Mouse (Mus musculus) heart, embryonic 15.5 days (tissue): ENCODE measurements around the gene Pigq. TPM values are rescaled to one million over a fixed set of nuclear protein-coding genes. Genes with fewer than 3 reads are reported as not detected.

Experiments
- ATAC-seq: fragments of 200-750 bp; cut with Nextera tagmentation; replicated peaks from 2 replicates; pipeline ENCODE4 v1.8.0; 2017; ENCODE audit warnings: low read depth, moderate TSS enrichment; ENCODE audit not compliant: insufficient number of reproducible peaks, insufficient read depth, low FRiP score
- H3K27ac ChIP-seq: fragments of 300-500 bp; sonication (generic); 2 replicates; pipeline ENCODE4 v1.5.1; 2015; ENCODE audit warnings: mild to moderate bottlenecking, inconsistent platforms
- H3K27me3 ChIP-seq: fragments of 300-500 bp; sonication (generic); 2 replicates; pipeline ENCODE4 v1.6.1; 2015; ENCODE audit warnings: inconsistent platforms
- H3K36me3 ChIP-seq: fragments of 300-500 bp; sonication (generic); 2 replicates; pipeline ENCODE4 v1.6.1; 2015; ENCODE audit warnings: mild to moderate bottlenecking, inconsistent platforms
- H3K4me1 ChIP-seq: fragments of 300-500 bp; sonication (generic); replicated peaks from 2 replicates; pipeline ENCODE4 v1.6.1; 2015; ENCODE audit warnings: inconsistent platforms
- H3K4me2 ChIP-seq: fragments of 300-500 bp; sonication (generic); 2 replicates; pipeline ENCODE4 v1.6.1; 2015; ENCODE audit warnings: inconsistent platforms, mild to moderate bottlenecking, moderate library complexity
- H3K4me3 ChIP-seq: fragments of 300-500 bp; sonication (generic); 2 replicates; pipeline ENCODE4 v1.5.1; 2015; ENCODE audit warnings: mild to moderate bottlenecking, inconsistent platforms
- H3K9ac ChIP-seq: fragments of 300-500 bp; sonication (generic); 2 replicates; pipeline ENCODE4 v1.6.1; 2015; ENCODE audit warnings: mild to moderate bottlenecking, inconsistent platforms
- H3K9me3 ChIP-seq: fragments of 300-500 bp; sonication (generic); replicated peaks from 2 replicates; pipeline ENCODE4 v1.6.1; 2016; ENCODE audit warnings: inconsistent platforms
- WGBS: fragments of 180-500 bp; shearing (Covaris S2); methylation state at CpG from one replicate; pipeline ENCODE4 v1.1.7; 2015; ENCODE audit warnings: mixed read lengths; 5-methylcytosine and 5-hydroxymethylcytosine counted together
- polyA plus RNA-seq: library from polyadenylated mRNA; unstranded; fragments of >200 nt; fragmentation: Nextera tagmentation; extraction: Ambion mirVana; gene quantifications from 2 replicates; pipeline ENCODE4 v1.2.1, GENCODE M21; 2015

The Pigq gene
- polyA plus RNA-seq, 1 experiment from 2014 or later, result 52.9 TPM

DNA sequence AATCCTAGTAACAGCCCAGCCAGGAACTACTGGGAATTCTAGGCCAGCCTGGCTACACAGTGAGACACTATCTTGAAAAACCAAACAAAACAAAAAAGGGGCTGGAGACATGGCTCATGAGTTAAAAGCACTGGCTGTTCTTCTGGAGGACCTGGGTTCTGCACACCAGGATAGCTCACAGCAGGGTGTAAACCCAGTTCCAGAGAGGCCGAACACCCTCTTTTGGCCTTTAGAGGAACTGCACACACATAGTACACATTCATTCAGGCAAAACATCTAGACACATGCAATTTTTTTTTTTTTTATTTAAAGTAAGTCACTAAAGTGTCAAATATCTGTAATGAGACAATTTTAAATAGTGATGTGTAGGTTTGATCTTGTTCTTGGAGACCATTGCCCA is 44.5 kb downstream of the Pigq start:
- H3K9me3 ChIP-seq, result no peaks in the 10 kb centered on the region
- peaks cover 5% of the 10 kb centered on the region; the same call in 1 of the 2 replicates for H3K36me3 ChIP-seq
- 81% methylated on average over 1 of the region's 1 CpGs for WGBS
- H3K4me1 ChIP-seq, result 0 out of 2 replicates have a peak, but pooled peaks cover 8% of the 10 kb centered on the region
- H3K9ac ChIP-seq, result no peak overlapping the region
- H3K4me2 ChIP-seq, result no peak overlapping the region
- no peak overlapping the region for H3K4me3 ChIP-seq
- H3K27me3 ChIP-seq, result no peaks in the 10 kb centered on the region
- ATAC-seq, result no peak
- H3K27ac ChIP-seq, result no peak overlapping the region

GRCm38 (mm10) chr17:25895891-25896290 is 48.8 kb downstream of the Pigq start:
- Histone ChIP-seq H3K4me3 (no peak overlapping the region), H3K9me3 (no peaks in the 10 kb centered on the region), H3K36me3 (peaks cover 4% of the 10 kb centered on the region; the same call in 1 of the 2 replicates), H3K27me3 (no peaks in the 10 kb centered on the region), H3K9ac (no peak overlapping the region), H3K4me2 (no peak overlapping the region), H3K4me1 (peaks cover 12% of the 10 kb centered on the region; the same call in 1 of the 2 replicates), H3K27ac (no peak overlapping the region)
- no peak for ATAC-seq
- 57% methylated on average over 12 of the region's 12 CpGs for WGBS

DNA sequence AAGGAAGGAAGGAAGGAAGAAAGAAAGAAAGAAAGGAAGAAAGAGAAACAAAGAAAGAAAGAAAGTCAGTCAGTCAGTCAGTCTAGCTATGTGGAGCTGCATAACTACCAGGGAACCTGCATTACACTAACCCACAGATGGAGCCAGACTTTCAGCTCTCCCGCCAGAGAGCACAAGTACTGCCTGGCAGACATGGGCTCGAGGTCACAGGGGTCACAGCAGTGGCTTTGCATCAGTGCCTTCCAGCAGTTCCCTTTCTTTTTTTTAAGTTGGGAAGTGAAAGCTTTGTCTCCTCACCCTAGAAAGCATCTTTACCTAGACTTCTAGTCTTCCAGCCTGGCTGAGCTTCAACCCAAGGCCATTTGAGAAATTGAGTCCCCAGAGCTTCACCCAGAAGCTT is 49.3 kb downstream of the Pigq start:
- Histone ChIP-seq H3K4me2 (no peak overlapping the region), H3K27me3 (no peaks in the 10 kb centered on the region), H3K4me3 (no peak overlapping the region), H3K9ac (no peak overlapping the region), H3K27ac (no peak overlapping the region), H3K4me1 (peaks cover 12% of the 10 kb centered on the region; the same call in 1 of the 2 replicates), H3K36me3 (no peaks in the 10 kb centered on the region), H3K9me3 (no peaks in the 10 kb centered on the region)
- 35% methylated on average over 2 of the region's 2 CpGs for WGBS
- no peak for ATAC-seq

GRCm38 (mm10) chr17:25893975-25894617 is 50.6 kb downstream of the Pigq start:
- WGBS, result 28% methylated on average over 2 of the region's 2 CpGs
- Histone ChIP-seq H3K9me3 (no peaks in the 10 kb centered on the region), H3K9ac (no peak overlapping the region), H3K27ac (no peak overlapping the region; the same call in 1 of the 2 replicates), H3K4me3 (no peak overlapping the region), H3K4me1 (peaks cover 12% of the 10 kb centered on the region; the same call in 1 of the 2 replicates), H3K4me2 (no peak overlapping the region), H3K27me3 (no peaks in the 10 kb centered on the region), H3K36me3 (peaks cover 8% of the 10 kb centered on the region; the same call in 1 of the 2 replicates)
- ATAC-seq, result peak; percentile 50; the same call in 1 of the 2 replicates

GRCm38 (mm10) chr17:25888837-25889236 is 55.9 kb downstream of the Pigq start:
- Histone ChIP-seq H3K9ac (no peak overlapping the region), H3K4me1 (no peaks in the 10 kb centered on the region), H3K27me3 (no peaks in the 10 kb centered on the region), H3K4me2 (no peak overlapping the region), H3K4me3 (no peak overlapping the region), H3K36me3 (peaks cover 29% of the 10 kb centered on the region), H3K9me3 (no peaks in the 10 kb centered on the region), H3K27ac (no peak overlapping the region)
- ATAC-seq, result no peak
- 80% methylated on average over 3 of the region's 3 CpGs for WGBS

DNA sequence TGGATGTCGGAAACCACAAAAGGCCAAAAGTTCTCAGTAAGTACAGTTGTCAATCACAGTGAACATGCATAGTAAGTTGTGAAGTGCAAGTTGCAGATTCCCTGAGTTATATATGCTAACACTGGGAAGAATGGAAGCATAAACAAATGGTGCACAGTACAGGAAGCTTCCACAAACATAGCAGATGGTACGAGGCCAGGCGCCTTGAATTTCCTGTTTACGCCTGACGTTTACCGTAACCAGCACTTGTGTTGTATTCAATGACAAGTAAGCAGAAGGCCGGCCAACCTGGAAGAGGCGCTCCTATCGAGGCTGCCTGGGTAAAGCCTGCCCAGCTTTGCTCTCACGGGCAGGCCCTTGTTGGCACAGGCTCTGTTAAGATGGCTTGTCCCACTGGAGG is 57.3 kb downstream of the Pigq start:
- Histone ChIP-seq H3K4me3 (no peak overlapping the region), H3K27ac (no peak overlapping the region), H3K9ac (no peak overlapping the region), H3K36me3 (peaks cover 41% of the 10 kb centered on the region), H3K4me2 (no peak overlapping the region), H3K4me1 (no peaks in the 10 kb centered on the region), H3K27me3 (no peaks in the 10 kb centered on the region), H3K9me3 (no peaks in the 10 kb centered on the region)
- 82% methylated on average over 10 of the region's 10 CpGs for WGBS
- ATAC-seq, result no peak

- H3K4me2 ChIP-seq, result no peak overlapping the region
- H3K9ac ChIP-seq, result no peak overlapping the region
- peaks cover 45% of the 10 kb centered on the region for H3K36me3 ChIP-seq
- H3K27me3 ChIP-seq, result no peaks in the 10 kb centered on the region
- ATAC-seq, result no peak
- H3K9me3 ChIP-seq, result no peaks in the 10 kb centered on the region
- H3K4me3 ChIP-seq, result no peak overlapping the region
- H3K4me1 ChIP-seq, result no peaks in the 10 kb centered on the region
- no peak overlapping the region for H3K27ac ChIP-seq
Measured at GRCm38 (mm10) chr17:25886806-25887205, 57.9 kb downstream of the Pigq start.

DNA sequence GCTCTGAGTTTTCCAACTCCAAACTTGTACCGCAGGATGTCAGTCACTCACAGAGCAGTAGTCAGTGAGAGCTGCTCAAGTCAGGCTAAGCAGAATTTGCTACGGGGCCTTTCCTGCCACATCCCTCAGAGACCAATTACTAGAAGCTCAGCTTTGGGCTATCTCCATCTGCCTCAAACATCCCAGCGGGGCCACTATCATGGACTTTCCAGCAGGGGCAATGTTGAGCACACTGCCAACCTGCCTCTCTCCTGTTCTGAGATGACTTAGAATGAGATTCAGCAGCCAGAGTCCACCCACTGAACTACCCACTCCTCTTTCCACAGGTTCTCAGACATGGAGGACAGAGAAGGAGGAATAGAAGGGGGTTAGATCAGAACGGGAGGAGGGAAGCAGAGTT is 59.1 kb downstream of the Pigq start:
- no peak for ATAC-seq
- peaks cover 45% of the 10 kb centered on the region for H3K36me3 ChIP-seq
- WGBS, result 61% methylated on average over 4 of the region's 4 CpGs

DNA sequence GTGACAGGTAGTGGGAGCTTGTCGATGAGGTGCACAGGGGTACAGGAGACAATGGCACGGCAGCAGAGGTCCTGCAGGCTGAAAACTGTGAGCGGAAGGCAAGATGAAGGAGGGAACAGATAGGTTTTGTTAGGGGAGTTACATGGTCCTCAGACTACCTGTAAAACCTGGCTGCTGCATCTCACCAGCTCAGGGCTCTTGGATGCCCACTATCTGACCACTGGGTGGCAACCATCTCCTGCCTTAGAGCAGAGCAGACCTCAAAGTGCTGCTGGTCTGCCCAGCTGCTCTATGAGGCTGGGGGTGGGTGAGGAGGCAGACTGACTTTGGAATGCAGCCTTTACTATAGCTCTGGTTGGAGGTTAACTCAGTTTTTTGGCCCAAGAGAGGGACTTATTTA is 60.9 kb downstream of the Pigq start:
- H3K4me3 ChIP-seq, result no peak overlapping the region
- WGBS, result 87% methylated on average over 3 of the region's 3 CpGs
- no peaks in the 10 kb centered on the region for H3K4me1 ChIP-seq
- no peaks in the 10 kb centered on the region for H3K9me3 ChIP-seq
- no peaks in the 10 kb centered on the region for H3K27me3 ChIP-seq
- no peak for ATAC-seq
- no peak overlapping the region for H3K9ac ChIP-seq
- no peak overlapping the region for H3K4me2 ChIP-seq
- H3K36me3 ChIP-seq, result peaks cover 37% of the 10 kb centered on the region
- H3K27ac ChIP-seq, result no peak overlapping the region

More for the DNA sequence above, 59.1 kb downstream of the Pigq start:
- Histone ChIP-seq H3K4me2 (no peak overlapping the region), H3K4me1 (no peaks in the 10 kb centered on the region), H3K9me3 (no peaks in the 10 kb centered on the region), H3K27me3 (no peaks in the 10 kb centered on the region), H3K27ac (no peak overlapping the region), H3K4me3 (no peak overlapping the region), H3K9ac (no peak overlapping the region)

DNA sequence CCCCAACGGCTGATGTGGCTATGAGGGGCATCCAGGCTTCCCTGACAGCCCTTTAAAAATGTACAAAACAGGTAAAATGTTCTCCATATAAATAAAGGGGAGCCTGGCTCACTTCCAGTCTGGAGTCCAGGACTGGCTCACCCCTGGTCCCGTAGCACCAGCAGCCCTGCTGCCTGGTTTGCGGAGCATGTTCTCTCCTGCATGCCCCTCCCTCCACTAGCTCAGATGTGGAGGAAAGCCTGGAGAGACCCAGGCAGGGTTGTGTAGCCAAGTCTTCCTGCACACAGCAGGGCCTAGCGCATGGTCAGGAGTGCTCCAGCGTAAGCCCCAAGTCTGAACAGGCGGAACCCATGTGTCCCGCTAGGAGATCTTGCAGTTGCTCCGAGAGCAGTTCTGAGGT is 61.5 kb downstream of the Pigq start:
- Histone ChIP-seq H3K4me2 (no peak overlapping the region), H3K9me3 (no peaks in the 10 kb centered on the region), H3K27me3 (no peaks in the 10 kb centered on the region), H3K4me3 (no peak overlapping the region), H3K4me1 (no peaks in the 10 kb centered on the region), H3K9ac (no peak overlapping the region), H3K27ac (no peak overlapping the region), H3K36me3 (peaks cover 34% of the 10 kb centered on the region)
- WGBS, result 89% methylated on average over 8 of the region's 8 CpGs
- no peak for ATAC-seq

DNA sequence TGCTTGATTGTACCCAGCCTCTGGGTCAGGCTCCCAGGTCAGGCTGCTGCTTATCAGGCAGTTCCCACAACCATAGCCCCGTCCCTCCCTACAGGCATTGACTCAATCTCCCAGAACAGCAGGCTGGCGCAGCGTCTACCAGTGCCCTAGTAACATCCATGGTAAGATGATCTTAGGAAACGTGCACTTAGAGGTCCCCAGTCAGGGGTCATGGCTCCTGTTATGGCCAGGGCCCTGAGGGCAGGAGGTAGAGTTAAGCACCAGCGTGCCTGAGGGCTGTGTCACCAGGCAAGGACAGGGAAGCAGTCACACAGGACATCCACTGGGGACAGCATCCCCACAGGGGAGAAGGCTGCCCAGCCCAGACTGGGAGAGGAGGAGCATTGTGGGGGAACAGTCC is 62.4 kb downstream of the Pigq start:
- H3K9me3 ChIP-seq, result no peaks in the 10 kb centered on the region
- WGBS, result 44% methylated on average over 5 of the region's 5 CpGs
- H3K4me2 ChIP-seq, result no peak overlapping the region
- H3K27me3 ChIP-seq, result no peaks in the 10 kb centered on the region
- no peak for ATAC-seq
- H3K27ac ChIP-seq, result no peak overlapping the region
- H3K4me1 ChIP-seq, result no peaks in the 10 kb centered on the region
- no peak overlapping the region for H3K4me3 ChIP-seq
- H3K36me3 ChIP-seq, result peaks cover 27% of the 10 kb centered on the region
- H3K9ac ChIP-seq, result no peak overlapping the region

GRCm38 (mm10) chr17:25881691-25882090 is 63.0 kb downstream of the Pigq start:
- no peaks in the 10 kb centered on the region for H3K9me3 ChIP-seq
- no peak overlapping the region for H3K27ac ChIP-seq
- no peak overlapping the region for H3K4me2 ChIP-seq
- WGBS, result 57% methylated on average over 4 of the region's 4 CpGs
- no peaks in the 10 kb centered on the region for H3K27me3 ChIP-seq
- H3K4me1 ChIP-seq, result peaks cover 4% of the 10 kb centered on the region
- ATAC-seq, result no peak
- H3K4me3 ChIP-seq, result no peak overlapping the region
- H3K9ac ChIP-seq, result no peak overlapping the region
- H3K36me3 ChIP-seq, result peaks cover 27% of the 10 kb centered on the region
